Mouse (Mus musculus) megakaryocyte, embryonic 14.5 days (primary cell): ENCODE results near the gene Slc6a20a.

Experiments used
- FLI1 ChIP-seq: IDR thresholded peaks from 2 replicates; pipeline ENCODE4 v1.6.1; 2012; ENCODE audit warnings: low read length, inconsistent platforms, mixed read lengths
- GATA1 ChIP-seq: IDR thresholded peaks from 3 replicates; pipeline ENCODE4 v1.6.1; 2012; ENCODE audit warnings: mixed read lengths, low read length, inconsistent platforms, borderline replicate concordance

GRCm38 (mm10) chr9:123713111-123713510 is 34.4 kb upstream of the Slc6a20a start:
- no peak for TF ChIP-seq GATA1
- TF ChIP-seq FLI1 = no peak
